Mouse (Mus musculus): ENCODE measurements around the gene Olfr71.

DNA sequence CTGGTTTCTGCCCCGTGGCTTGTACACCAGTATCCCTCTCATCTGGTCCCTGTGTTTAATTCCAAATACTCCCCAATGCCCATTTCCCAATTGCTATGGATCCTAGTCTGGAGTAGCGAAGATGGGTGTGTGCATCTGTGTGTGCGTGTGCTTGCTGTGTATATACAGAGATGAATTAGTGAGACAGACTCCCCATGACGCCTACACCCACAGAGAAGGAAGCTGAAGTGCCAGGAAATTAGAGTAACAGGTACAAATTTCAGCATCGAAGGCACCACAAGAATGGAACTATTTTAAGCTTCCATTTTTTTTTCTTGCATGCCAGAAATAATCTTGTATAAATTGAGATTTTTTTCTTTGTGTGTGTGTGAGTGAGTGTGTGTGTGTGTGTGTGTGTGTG lies 19.0 kb downstream of the Olfr71 start:
- no peak for TF ChIP-seq CTCF (IDR thresholded peaks at IDR 0.05; ENCODE audit: insufficient read depth, low read length)
- no peak for TF ChIP-seq POLR2A (IDR thresholded peaks at IDR 0.05; ENCODE audit: borderline replicate concordance, extremely low read depth, low read depth, low read length)
